Mouse (Mus musculus): ENCODE data around the gene St5. TPM values are rescaled to one million over a fixed set of nuclear protein-coding genes. Genes with fewer than 3 reads are reported as not detected.
A peak's percentile ranks its signal among the peaks of the same experiment; 100 is the strongest.

Gene St5
- total RNA-seq, 1 experiment = 25.6 TPM

GRCm38 (mm10) chr7:109686585-109687128 is 16.7 kb downstream of the St5 start:
- in situ Hi-C loops (cut with MboI; ENCODE audit: low sequenced_read_pairs in 2 of 2, unreplicated experiment in 2 of 2) = loop anchor here in 1 of 2 experiments (10.0 kb wide), 1 partner anchor 162 kb away; no protein-coding TSS in a partner anchor
- TF ChIP-seq ZC3H11A (IDR thresholded peaks at IDR 0.05; ENCODE audit: borderline replicate concordance, low read depth, low read length) (no peak), ZNF384 (IDR thresholded peaks at IDR 0.05; ENCODE audit: low read depth, low read length) (no peak), HCFC1 (IDR thresholded peaks at IDR 0.05; ENCODE audit: borderline replicate concordance, insufficient read depth, low read length) (no peak), CHD2 (IDR thresholded peaks at IDR 0.05; ENCODE audit: low read depth, low read length) (no peak), MAFK (IDR thresholded peaks at IDR 0.05; ENCODE audit: insufficient read depth, low read depth, low read length) (no peak)
- H3K4me3 ChIP-seq (ENCODE audit: insufficient read depth in 1 of 2, low read depth in 1 of 2, low read length in 2 of 2, poor library complexity in 1 of 2, severe bottlenecking in 1 of 2) = no peak overlapping the region
- no peak for DNase-seq (ENCODE audit: low read depth, low spot score)
- H3K9me3 ChIP-seq (ENCODE audit: control insufficient read depth, insufficient read depth, low read depth, low read length) = no peaks in the 10 kb centered on the region
- H3K9ac ChIP-seq (ENCODE audit: insufficient read depth, low read depth, low read length, poor library complexity, severe bottlenecking) = no peak overlapping the region
- H3K36me3 ChIP-seq (ENCODE audit: control insufficient read depth, insufficient read depth, low read length, poor library complexity, severe bottlenecking) = no peaks in the 10 kb centered on the region
- peaks cover 0 to 7% of the 10 kb centered on the region in 2 experiments; a peak in 1 of 4 replicates for H3K4me1 ChIP-seq (ENCODE audit: control insufficient read depth in 2 of 2, insufficient read depth in 2 of 2, low read length in 2 of 2, poor library complexity in 1 of 2)
- no peak overlapping the region for H3K27ac ChIP-seq (ENCODE audit: insufficient read depth, low read depth, low read length, poor library complexity, severe bottlenecking)

DNA sequence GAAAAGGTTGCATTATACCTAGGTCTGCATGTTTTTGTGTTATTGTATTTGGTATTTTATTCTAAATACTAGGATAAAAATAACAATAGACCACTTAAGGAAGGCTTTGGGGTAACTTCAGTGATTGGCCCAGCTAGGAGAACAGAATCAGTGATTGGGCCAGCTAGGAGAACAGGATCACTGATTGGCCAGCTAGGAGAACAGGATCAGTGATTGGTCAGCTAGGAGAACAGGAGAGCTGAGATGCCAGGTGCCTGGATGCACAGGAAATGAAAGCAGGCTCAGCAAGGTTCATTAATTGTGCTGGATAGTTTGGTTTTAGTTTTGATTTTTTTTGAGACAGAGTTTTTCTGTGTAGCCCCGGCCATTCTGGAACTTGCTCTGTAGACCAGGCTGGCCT is 22.5 kb downstream of the St5 start:
- DNase-seq (ENCODE audit: low read depth, low spot score) = no peak
- no peaks in the 10 kb centered on the region for H3K36me3 ChIP-seq (ENCODE audit: control insufficient read depth, insufficient read depth, low read length, poor library complexity, severe bottlenecking)
- TF ChIP-seq CHD2 (IDR thresholded peaks at IDR 0.05; ENCODE audit: low read depth, low read length) (peak; percentile 57), ZNF384 (IDR thresholded peaks at IDR 0.05; ENCODE audit: low read depth, low read length) (no peak)
- H3K4me3 ChIP-seq (ENCODE audit: insufficient read depth in 1 of 2, low read depth in 1 of 2, low read length in 2 of 2, poor library complexity in 1 of 2, severe bottlenecking in 1 of 2) = no peak overlapping the region
- H3K27ac ChIP-seq (ENCODE audit: insufficient read depth, low read depth, low read length, poor library complexity, severe bottlenecking) = no peak overlapping the region
- H3K4me1 ChIP-seq (ENCODE audit: control insufficient read depth in 2 of 2, insufficient read depth in 2 of 2, low read length in 2 of 2, poor library complexity in 1 of 2) = no peaks in the 10 kb centered on the region
- in situ Hi-C loops (cut with MboI; ENCODE audit: low sequenced_read_pairs in 2 of 2, unreplicated experiment in 2 of 2) = loop anchor here in 1 of 2 experiments (10.0 kb wide), 1 partner anchor 156 kb away; no protein-coding TSS in a partner anchor
- H3K9ac ChIP-seq (ENCODE audit: insufficient read depth, low read depth, low read length, poor library complexity, severe bottlenecking) = no peak overlapping the region
- H3K9me3 ChIP-seq (ENCODE audit: control insufficient read depth, insufficient read depth, low read depth, low read length) = no peaks in the 10 kb centered on the region

- TF ChIP-seq CHD2 (IDR thresholded peaks at IDR 0.05; ENCODE audit: low read depth, low read length) (no peak), ZNF384 (IDR thresholded peaks at IDR 0.05; ENCODE audit: low read depth, low read length) (no peak), HCFC1 (IDR thresholded peaks at IDR 0.05; ENCODE audit: borderline replicate concordance, insufficient read depth, low read length) (no peak), MAFK (IDR thresholded peaks at IDR 0.05; ENCODE audit: insufficient read depth, low read depth, low read length) (no peak), ZC3H11A (IDR thresholded peaks at IDR 0.05; ENCODE audit: borderline replicate concordance, low read depth, low read length) (no peak)
- Histone ChIP-seq H3K4me3 (ENCODE audit: insufficient read depth in 1 of 2, low read depth in 1 of 2, low read length in 2 of 2, poor library complexity in 1 of 2, severe bottlenecking in 1 of 2) (no peak overlapping the region), H3K36me3 (ENCODE audit: control insufficient read depth, insufficient read depth, low read length, poor library complexity, severe bottlenecking) (no peaks in the 10 kb centered on the region), H3K4me1 (ENCODE audit: control insufficient read depth in 2 of 2, insufficient read depth in 2 of 2, low read length in 2 of 2, poor library complexity in 1 of 2) (no peaks in the 10 kb centered on the region), H3K9ac (ENCODE audit: insufficient read depth, low read depth, low read length, poor library complexity, severe bottlenecking) (no peak overlapping the region), H3K9me3 (ENCODE audit: control insufficient read depth, insufficient read depth, low read depth, low read length) (no peaks in the 10 kb centered on the region), H3K27ac (ENCODE audit: insufficient read depth, low read depth, low read length, poor library complexity, severe bottlenecking) (no peak overlapping the region)
- DNase-seq (ENCODE audit: low read depth, low spot score) = no peak
- in situ Hi-C loops (cut with MboI; ENCODE audit: low sequenced_read_pairs in 2 of 2, unreplicated experiment in 2 of 2) = loop anchor here in 1 of 2 experiments (10.0 kb wide), 1 partner anchor 155 kb away; no protein-coding TSS in a partner anchor
Observed at GRCm38 (mm10) chr7:109680284-109680683, 23.1 kb downstream of the St5 start.

- Histone ChIP-seq H3K4me1 (ENCODE audit: control insufficient read depth in 2 of 2, insufficient read depth in 2 of 2, low read length in 2 of 2, poor library complexity in 1 of 2) (no peaks in the 10 kb centered on the region), H3K4me3 (ENCODE audit: insufficient read depth in 1 of 2, low read depth in 1 of 2, low read length in 2 of 2, poor library complexity in 1 of 2, severe bottlenecking in 1 of 2) (no peak overlapping the region), H3K9me3 (ENCODE audit: control insufficient read depth, insufficient read depth, low read depth, low read length) (no peaks in the 10 kb centered on the region), H3K9ac (ENCODE audit: insufficient read depth, low read depth, low read length, poor library complexity, severe bottlenecking) (no peak overlapping the region), H3K27ac (ENCODE audit: insufficient read depth, low read depth, low read length, poor library complexity, severe bottlenecking) (no peak overlapping the region), H3K36me3 (ENCODE audit: control insufficient read depth, insufficient read depth, low read length, poor library complexity, severe bottlenecking) (no peaks in the 10 kb centered on the region)
- in situ Hi-C loops (cut with MboI; ENCODE audit: low sequenced_read_pairs in 2 of 2, unreplicated experiment in 2 of 2) = no loop called here
- DNase-seq (ENCODE audit: low read depth, low spot score) = no peak
- TF ChIP-seq ZC3H11A (IDR thresholded peaks at IDR 0.05; ENCODE audit: borderline replicate concordance, low read depth, low read length) (no peak), MAFK (IDR thresholded peaks at IDR 0.05; ENCODE audit: insufficient read depth, low read depth, low read length) (no peak), ZNF384 (IDR thresholded peaks at IDR 0.05; ENCODE audit: low read depth, low read length) (no peak), HCFC1 (IDR thresholded peaks at IDR 0.05; ENCODE audit: borderline replicate concordance, insufficient read depth, low read length) (no peak), CHD2 (IDR thresholded peaks at IDR 0.05; ENCODE audit: low read depth, low read length) (no peak)
Observed at GRCm38 (mm10) chr7:109674944-109675628, 28.3 kb downstream of the St5 start.
